Mouse (Mus musculus) CH12.LX (cell line): ENCODE results near the gene Shbg. TPM values are rescaled to one million over a fixed set of nuclear protein-coding genes. Genes with fewer than 3 reads are reported as not detected.

Source experiments
- DNase-seq: peaks from one replicate; pipeline ENCODE4 v3.0.0-alpha.2; 2013; ENCODE audit errors: extremely low read depth
- H3K27ac ChIP-seq: 2 replicates; pipeline ENCODE4 v1.5.1; 2012; ENCODE audit warnings: low read depth, mild to moderate bottlenecking, control low read depth, moderate library complexity; ENCODE audit not compliant: insufficient read depth
- H3K27me3 ChIP-seq: replicated peaks from 2 replicates; pipeline ENCODE3; 2012; ENCODE audit warnings: inconsistent platforms
- H3K36me3 ChIP-seq, 2 experiments: replicated peaks in 1 of 2; 2 replicates each; pipeline versions ENCODE3 to v1.6.1; 2012; ENCODE audit warnings: inconsistent platforms in 1 of 2, low read length in 1 of 2, mild to moderate bottlenecking in 1 of 2, mixed read lengths in 1 of 2, moderate library complexity in 1 of 2; ENCODE audit not compliant: control insufficient read depth in 1 of 2, insufficient read depth in 1 of 2
- H3K4me1 ChIP-seq, 2 experiments: 2 replicates each; pipeline ENCODE4 v1.6.1; 2012; ENCODE audit warnings: inconsistent platforms in 1 of 2, moderate library complexity in 1 of 2; ENCODE audit not compliant: insufficient read depth in 2 of 2, control insufficient read depth in 1 of 2
- H3K4me2 ChIP-seq: 2 replicates; pipeline ENCODE4 v1.6.1; 2012; ENCODE audit warnings: low read depth, mild to moderate bottlenecking, control low read depth; ENCODE audit not compliant: poor library complexity, insufficient read depth, severe bottlenecking
- H3K4me3 ChIP-seq, 3 experiments: fragments of 150-350 bp in 1 of 3; sonication (generic) in 1 of 3; replicated peaks in 1 of 3; 2 replicates each; pipeline versions ENCODE3 to v1.5.1; 2011 to 2012; ENCODE audit warnings: low read depth in 2 of 3, low read length in 2 of 3, mild to moderate bottlenecking in 2 of 3, moderate library complexity in 2 of 3, control low read depth in 1 of 3, improper control_type of control experiment in 1 of 3, inconsistent platforms in 1 of 3, mixed read lengths in 1 of 3; ENCODE audit not compliant: poor library complexity in 1 of 3
- H3K79me2 ChIP-seq: replicated peaks from 2 replicates; pipeline ENCODE4 v1.6.1; 2012; ENCODE audit warnings: mild to moderate bottlenecking, moderate library complexity; ENCODE audit not compliant: control insufficient read depth, poor library complexity, insufficient read depth, severe bottlenecking; ENCODE audit errors: extremely low read depth
- H3K9ac ChIP-seq: 2 replicates; pipeline ENCODE4 v1.6.1; 2012; ENCODE audit warnings: low read depth, mild to moderate bottlenecking, control low read depth, moderate library complexity; ENCODE audit not compliant: insufficient read depth
- H3K9me3 ChIP-seq: replicated peaks from 2 replicates; pipeline ENCODE3; 2012; ENCODE audit warnings: low read length, inconsistent platforms, mixed read lengths
- BHLHE40 ChIP-seq: IDR thresholded peaks from 2 replicates; pipeline ENCODE4 v1.6.1; 2011; ENCODE audit warnings: mild to moderate bottlenecking, low read depth, low read length, improper control_type of control experiment
- CHD1 ChIP-seq: IDR thresholded peaks from 2 replicates; pipeline ENCODE4 v1.6.1; 2012; ENCODE audit warnings: low read depth, low read length, improper control_type of control experiment, inconsistent platforms
- CHD2 ChIP-seq: IDR thresholded peaks from 2 replicates; pipeline ENCODE4 v1.6.1; 2011; ENCODE audit warnings: low read length, improper control_type of control experiment
- CTCF ChIP-seq, 2 experiments: IDR thresholded peaks in 1 of 2; conservative IDR thresholded peaks in 1 of 2; 2 replicates each; pipeline ENCODE4 v1.5.1; 2011 to 2012; ENCODE audit warnings: low read depth in 2 of 2, low read length in 2 of 2, improper control_type of control experiment in 1 of 2, inconsistent platforms in 1 of 2, mild to moderate bottlenecking in 1 of 2, moderate library complexity in 1 of 2
- E2F4 ChIP-seq: IDR thresholded peaks from 2 replicates; pipeline ENCODE4 v1.6.1; 2011; ENCODE audit warnings: low read depth, low read length, improper control_type of control experiment; ENCODE audit not compliant: insufficient replicate concordance
- ELF1 ChIP-seq: IDR thresholded peaks from 2 replicates; pipeline ENCODE4 v1.6.1; 2014; ENCODE audit warnings: low read depth, mild to moderate bottlenecking, inconsistent platforms, low read length, improper control_type of control experiment
- EP300 ChIP-seq: IDR thresholded peaks from 2 replicates; pipeline ENCODE4 v1.6.1; 2011; ENCODE audit warnings: low read length, improper control_type of control experiment
- ETS1 ChIP-seq: conservative IDR thresholded peaks from 2 replicates; pipeline ENCODE4 v1.6.1; 2012; ENCODE audit warnings: low read depth, mild to moderate bottlenecking, inconsistent platforms, low read length, improper control_type of control experiment, moderate library complexity
- GABPA ChIP-seq: IDR thresholded peaks from 2 replicates; pipeline ENCODE4 v1.6.1; 2012; ENCODE audit warnings: low read depth, low read length, improper control_type of control experiment, inconsistent platforms; ENCODE audit not compliant: insufficient replicate concordance
- HCFC1 ChIP-seq: IDR thresholded peaks from 2 replicates; pipeline ENCODE4 v1.6.1; 2012; ENCODE audit warnings: low read depth, mild to moderate bottlenecking, inconsistent platforms, low read length, improper control_type of control experiment
- IRF4 ChIP-seq: IDR thresholded peaks from 2 replicates; pipeline ENCODE4 v1.6.1; 2014; ENCODE audit warnings: low read depth, mild to moderate bottlenecking, inconsistent platforms, low read length, improper control_type of control experiment
- JUN ChIP-seq: IDR thresholded peaks from 2 replicates; pipeline ENCODE4 v1.6.1; 2011; ENCODE audit warnings: low read depth, mild to moderate bottlenecking, low read length, improper control_type of control experiment, moderate library complexity; ENCODE audit not compliant: insufficient read depth
- JUND ChIP-seq: conservative IDR thresholded peaks from 2 replicates; pipeline ENCODE4 v1.6.1; 2011; ENCODE audit warnings: low read depth, low read length, improper control_type of control experiment
- KAT2A ChIP-seq: IDR thresholded peaks from 2 replicates; pipeline ENCODE4 v1.6.1; 2012; ENCODE audit warnings: low read length, improper control_type of control experiment, inconsistent platforms; ENCODE audit not compliant: insufficient replicate concordance
- MAFK ChIP-seq: IDR thresholded peaks from 2 replicates; pipeline ENCODE4 v1.6.1; 2011; ENCODE audit warnings: low read length, improper control_type of control experiment; ENCODE audit not compliant: insufficient replicate concordance
- MAX ChIP-seq: IDR thresholded peaks from 2 replicates; pipeline ENCODE4 v1.6.1; 2011; ENCODE audit warnings: low read length, improper control_type of control experiment
- MAZ ChIP-seq: IDR thresholded peaks from 2 replicates; pipeline ENCODE4 v1.6.1; 2012; ENCODE audit warnings: low read depth, mild to moderate bottlenecking, inconsistent platforms, low read length, improper control_type of control experiment, moderate library complexity
- MEF2A ChIP-seq: IDR thresholded peaks from 2 replicates; pipeline ENCODE4 v1.6.1; 2014; ENCODE audit warnings: low read depth, mild to moderate bottlenecking, inconsistent platforms, low read length, improper control_type of control experiment, borderline replicate concordance
- MXI1 ChIP-seq: IDR thresholded peaks from 2 replicates; pipeline ENCODE4 v1.6.1; 2011; ENCODE audit warnings: mild to moderate bottlenecking, low read depth, low read length, improper control_type of control experiment
- MYC ChIP-seq: IDR thresholded peaks from 2 replicates; pipeline ENCODE4 v1.6.1; 2011; ENCODE audit warnings: low read depth, mild to moderate bottlenecking, improper control_type of control experiment, low read length
- NELFE ChIP-seq: IDR thresholded peaks from 2 replicates; pipeline ENCODE4 v1.6.1; 2011; ENCODE audit warnings: low read depth, low read length, improper control_type of control experiment
- NRF1 ChIP-seq: IDR thresholded peaks from 2 replicates; pipeline ENCODE4 v1.6.1; 2014; ENCODE audit warnings: low read depth, mild to moderate bottlenecking, inconsistent platforms, low read length, improper control_type of control experiment, moderate library complexity
- POLR2A ChIP-seq: IDR thresholded peaks from 2 replicates; pipeline ENCODE4 v1.6.1; 2011; ENCODE audit warnings: low read depth, mild to moderate bottlenecking, improper control_type of control experiment, low read length
- POLR2AphosphoS2 ChIP-seq: IDR thresholded peaks from 2 replicates; pipeline ENCODE4 v1.6.1; 2011; ENCODE audit warnings: low read depth, low read length, improper control_type of control experiment
- RAD21 ChIP-seq: IDR thresholded peaks from 2 replicates; pipeline ENCODE4 v1.6.1; 2011; ENCODE audit warnings: low read depth, mild to moderate bottlenecking, low read length, improper control_type of control experiment, moderate library complexity
- RCOR1 ChIP-seq: conservative IDR thresholded peaks from 2 replicates; pipeline ENCODE4 v1.6.1; 2012; ENCODE audit warnings: low read depth, mild to moderate bottlenecking, inconsistent platforms, low read length, improper control_type of control experiment
- SIN3A ChIP-seq: IDR thresholded peaks from 2 replicates; pipeline ENCODE4 v1.6.1; 2012; ENCODE audit warnings: low read length, improper control_type of control experiment, inconsistent platforms
- SMC3 ChIP-seq: IDR thresholded peaks from 2 replicates; pipeline ENCODE4 v1.6.1; 2011; ENCODE audit warnings: low read depth, low read length, improper control_type of control experiment
- TBP ChIP-seq: conservative IDR thresholded peaks from 2 replicates; pipeline ENCODE4 v1.6.1; 2011; ENCODE audit warnings: low read depth, low read length, improper control_type of control experiment
- TCF12 ChIP-seq: IDR thresholded peaks from 2 replicates; pipeline ENCODE4 v1.6.1; 2014; ENCODE audit warnings: low read depth, mild to moderate bottlenecking, inconsistent platforms, low read length, improper control_type of control experiment
- UBTF ChIP-seq: IDR thresholded peaks from 2 replicates; pipeline ENCODE4 v1.6.1; 2012; ENCODE audit warnings: low read depth, mild to moderate bottlenecking, inconsistent platforms, low read length, improper control_type of control experiment, moderate library complexity
- USF1 ChIP-seq: IDR thresholded peaks from 2 replicates; pipeline ENCODE4 v1.6.1; 2014; ENCODE audit warnings: low read depth, mild to moderate bottlenecking, inconsistent platforms, low read length, improper control_type of control experiment
- USF2 ChIP-seq: conservative IDR thresholded peaks from 2 replicates; pipeline ENCODE4 v1.6.1; 2011; ENCODE audit warnings: low read depth, low read length, improper control_type of control experiment
- ZC3H11A ChIP-seq: IDR thresholded peaks from 2 replicates; pipeline ENCODE4 v1.6.1; 2012; ENCODE audit warnings: low read depth, mild to moderate bottlenecking, inconsistent platforms, low read length, improper control_type of control experiment
- ZKSCAN1 ChIP-seq: IDR thresholded peaks from 2 replicates; pipeline ENCODE4 v1.6.1; 2012; ENCODE audit warnings: low read depth, inconsistent platforms, low read length, improper control_type of control experiment, borderline replicate concordance
- ZMIZ1 ChIP-seq: IDR thresholded peaks from 2 replicates; pipeline ENCODE4 v1.6.1; 2012; ENCODE audit warnings: low read depth, mild to moderate bottlenecking, inconsistent platforms, low read length, improper control_type of control experiment
- ZNF384 ChIP-seq: IDR thresholded peaks from 2 replicates; pipeline ENCODE4 v1.6.1; 2012; ENCODE audit warnings: low read depth, low read length, improper control_type of control experiment, inconsistent platforms
- dilution Hi-C: fragments of 300-500 bp; cut with MboI; formaldehyde crosslinking; loops from 2 replicates; pipeline ENCODE4 v1.14.3; 2020; ENCODE audit warnings: low sequenced_read_pairs; ENCODE audit not compliant: extremely low pct_unique_long_range_greater_than_20kb, extremely low pct_ligation_motif_present
- in situ Hi-C: fragments of 300-500 bp; cut with MboI; formaldehyde crosslinking; loops from 3 replicates; pipeline ENCODE4 v1.14.3; 2019; ENCODE audit warnings: low sequenced_read_pairs, low pct_ligation_motif_present, low pct_unique_long_range_greater_than_20kb, mixed read lengths
- polyA plus RNA-seq: library from polyadenylated mRNA; unstranded; fragments of >175 nt; gene quantifications from 2 replicates; pipeline ENCODE4 v1.2.1, GENCODE M21; 2012; ENCODE audit warnings: low read depth; ENCODE audit not compliant: insufficient read length
- total RNA-seq, 2 experiments: library from RNA; depleted of rRNA; stranded (reverse); fragments of 300-350 nt in 1 of 2; fragments of >200 nt in 1 of 2; gene quantifications; 2 replicates each; pipeline ENCODE4 v1.2.3; 2012 to 2014

The Shbg gene
- total and polyA plus RNA-seq, 3 experiments, result not detected

DNA sequence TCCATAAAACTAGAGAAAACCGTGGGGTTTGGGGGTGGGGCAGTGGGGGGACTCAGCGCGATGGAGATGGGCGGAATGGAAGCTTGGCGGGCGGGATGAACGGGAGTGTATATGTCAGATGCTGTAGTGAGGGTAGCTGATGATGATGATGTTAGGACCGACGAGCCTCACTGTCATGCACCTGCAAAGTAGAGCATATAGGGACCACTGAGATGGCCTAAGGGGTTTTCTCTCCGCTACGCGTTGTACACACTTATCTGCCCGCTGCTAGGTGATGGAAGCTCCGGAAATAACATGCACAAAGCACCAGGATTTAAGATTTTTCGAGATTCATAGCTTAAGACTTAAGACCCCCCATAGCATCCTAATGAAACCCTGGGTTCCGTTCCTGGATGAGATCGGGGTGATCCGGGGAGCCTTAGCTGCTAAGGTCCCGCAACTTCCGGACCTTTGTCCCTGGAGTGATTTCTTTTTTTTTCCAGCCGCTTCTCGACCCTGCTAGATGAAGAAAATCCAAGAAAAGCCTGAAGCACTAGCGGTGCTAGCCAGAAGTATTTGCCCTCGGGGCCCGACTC is 37.0 kb downstream of the Shbg start (continued):
- TF ChIP-seq UBTF, result peak; percentile 41; the same call in 1 of the 2 replicates

DNA sequence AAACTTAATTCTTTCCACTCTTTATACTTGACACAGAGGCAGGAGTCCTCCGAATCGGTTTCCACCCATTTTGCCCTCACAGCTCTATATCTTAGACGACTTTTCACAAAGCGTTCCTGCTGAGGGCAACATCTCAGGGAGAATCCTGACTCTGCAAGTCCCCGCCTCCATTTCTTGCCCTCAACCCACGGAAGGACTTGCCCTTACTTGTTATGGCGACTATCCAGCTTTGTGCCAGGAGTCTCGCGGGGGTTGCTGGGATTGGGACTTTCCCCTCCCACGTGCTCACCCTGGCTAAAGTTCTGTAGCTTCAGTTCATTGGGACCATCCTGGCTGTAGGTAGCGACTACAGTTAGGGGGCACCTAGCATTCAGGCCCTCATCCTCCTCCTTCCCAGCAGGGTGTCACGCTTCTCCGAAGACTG is 37.6 kb downstream of the Shbg start, which contains the start of the genes Wrap53 and Trp53:
Gene Wrap53 (minus strand): TSS at position 165 of the 424 bp plus-strand sequence.
Gene Trp53 (plus strand): TSS at position 269 of the 424 bp plus-strand sequence.
- peak within 1 kb of the TSS; percentile 89 for H3K27ac ChIP-seq
- peaks cover 16 to 59% of the 10 kb centered on the region in 2 experiments for H3K4me1 ChIP-seq
- in situ Hi-C loops (no loop called here), dilution Hi-C loops (no loop called here)
- H3K4me3 ChIP-seq, result peak within 1 kb of the TSS; percentile 81 to 99 (median 95)
- peaks cover 19 to 54% of the 10 kb centered on the region in 2 experiments for H3K36me3 ChIP-seq
- H3K4me2 ChIP-seq, result peak within 1 kb of the TSS; percentile 83
- peak; percentile 99 for DNase-seq
- H3K9ac ChIP-seq, result peak within 1 kb of the TSS; percentile 99
- TF ChIP-seq RAD21, result no peak
- peak; percentile 72 for TF ChIP-seq BHLHE40
- peak; percentile 87 for TF ChIP-seq CHD1
- peak; percentile 79 for TF ChIP-seq USF2
- TF ChIP-seq KAT2A, result peak; percentile 97
- TF ChIP-seq MXI1, result peak; percentile 99
- TF ChIP-seq ZMIZ1, result peak; percentile 82
- TF ChIP-seq GABPA, result peak; percentile 40; the same call in 1 of the 2 replicates
- TF ChIP-seq JUND, result no peak
- peak; percentile 90 for TF ChIP-seq POLR2AphosphoS2
- TF ChIP-seq CTCF (conservative IDR thresholded peaks at IDR 0.05 in 1 of 2, IDR thresholded peaks at IDR 0.05 in 1 of 2; ENCODE audit: low read depth in 2 of 2, low read length in 2 of 2), result peak in 1 of 2 experiments; percentile 26; a peak in 2 of 4 replicates
- no peak for TF ChIP-seq ZNF384
- peak; percentile 94 for TF ChIP-seq CHD2
- peak; percentile 94 for TF ChIP-seq NELFE
- TF ChIP-seq HCFC1, result peak; percentile 96
- no peak for TF ChIP-seq SMC3
- peak; percentile 94 for TF ChIP-seq TBP
- TF ChIP-seq UBTF, result no peak
- peak; percentile 56; the same call in 1 of the 2 replicates for TF ChIP-seq MAFK
- peak; percentile 71 for TF ChIP-seq IRF4
- TF ChIP-seq MYC, result peak; percentile 100
- no peak for TF ChIP-seq ZKSCAN1
- peak; percentile 99 for TF ChIP-seq SIN3A
- TF ChIP-seq TCF12, result peak; percentile 96
- TF ChIP-seq ETS1, result peak; percentile 46; the same call in 1 of the 2 replicates
- TF ChIP-seq EP300, result no peak
- no peak for TF ChIP-seq MAZ
- peak; percentile 100 for TF ChIP-seq MAX
- TF ChIP-seq JUN, result no peak
- TF ChIP-seq POLR2A, result peak; percentile 98
- TF ChIP-seq E2F4, result no peak
- peak; percentile 76 for TF ChIP-seq NRF1
- peak; percentile 87 for TF ChIP-seq USF1
- TF ChIP-seq ELF1, result peak; percentile 81
- TF ChIP-seq MEF2A, result peak; percentile 82
- TF ChIP-seq ZC3H11A, result no peak
- peak; percentile 68 for TF ChIP-seq RCOR1
- no peaks in the 10 kb centered on the region for H3K9me3 ChIP-seq
- H3K79me2 ChIP-seq, result peaks cover 78% of the 10 kb centered on the region
- H3K27me3 ChIP-seq, result no peaks in the 10 kb centered on the region
